Mouse (Mus musculus) neural tube, embryonic 15.5 days (tissue): ENCODE data around the gene R3hdm2. TPM values are rescaled to one million over a fixed set of nuclear protein-coding genes. Genes with fewer than 3 reads are reported as not detected.
A peak's percentile ranks its signal among the peaks of the same experiment; 100 is the strongest.

Experiments used
- ATAC-seq: fragments of 200-750 bp; cut with Nextera tagmentation; 2 replicates; pipeline ENCODE4 v1.8.0; 2017; ENCODE audit warnings: mild to moderate bottlenecking, moderate TSS enrichment, moderate library complexity; ENCODE audit not compliant: low FRiP score
- H3K27ac ChIP-seq: fragments of 300-500 bp; sonication (generic); replicated peaks from 2 replicates; pipeline ENCODE4 v1.5.1; 2015; ENCODE audit warnings: mild to moderate bottlenecking, inconsistent platforms
- H3K27me3 ChIP-seq: fragments of 300-500 bp; sonication (generic); replicated peaks from 2 replicates; pipeline ENCODE4 v1.6.1; 2015; ENCODE audit warnings: inconsistent platforms
- H3K36me3 ChIP-seq: fragments of 300-500 bp; sonication (generic); 2 replicates; pipeline ENCODE4 v1.6.1; 2015; ENCODE audit warnings: inconsistent platforms
- H3K4me1 ChIP-seq: fragments of 300-500 bp; sonication (generic); 2 replicates; pipeline ENCODE4 v1.6.1; 2015; ENCODE audit warnings: inconsistent platforms
- H3K4me2 ChIP-seq: fragments of 300-500 bp; sonication (generic); 2 replicates; pipeline ENCODE4 v1.6.1; 2015; ENCODE audit warnings: inconsistent platforms, mild to moderate bottlenecking, moderate library complexity
- H3K4me3 ChIP-seq: fragments of 300-500 bp; sonication (generic); replicated peaks from 2 replicates; pipeline ENCODE4 v1.5.1; 2015; ENCODE audit warnings: mild to moderate bottlenecking, inconsistent platforms
- H3K9ac ChIP-seq: fragments of 300-500 bp; sonication (generic); replicated peaks from 2 replicates; pipeline ENCODE4 v1.6.1; 2015; ENCODE audit warnings: mild to moderate bottlenecking, inconsistent platforms
- H3K9me3 ChIP-seq: fragments of 300-500 bp; sonication (generic); replicated peaks from 2 replicates; pipeline ENCODE4 v1.6.1; 2016; ENCODE audit warnings: inconsistent platforms
- WGBS: fragments of 180-500 bp; shearing (Covaris S2); methylation state at CpG from one replicate; pipeline ENCODE4 v1.1.7; 2015; ENCODE audit warnings: mixed read lengths; 5-methylcytosine and 5-hydroxymethylcytosine counted together
- polyA plus RNA-seq: library from polyadenylated mRNA; unstranded; fragments of >200 nt; fragmentation: Nextera tagmentation; extraction: Ambion mirVana; gene quantifications from 2 replicates; pipeline ENCODE4 v1.2.1, GENCODE M21; 2015

The R3hdm2 gene
- polyA plus RNA-seq, 1 experiment from 2014 or later = 30.7 TPM

DNA sequence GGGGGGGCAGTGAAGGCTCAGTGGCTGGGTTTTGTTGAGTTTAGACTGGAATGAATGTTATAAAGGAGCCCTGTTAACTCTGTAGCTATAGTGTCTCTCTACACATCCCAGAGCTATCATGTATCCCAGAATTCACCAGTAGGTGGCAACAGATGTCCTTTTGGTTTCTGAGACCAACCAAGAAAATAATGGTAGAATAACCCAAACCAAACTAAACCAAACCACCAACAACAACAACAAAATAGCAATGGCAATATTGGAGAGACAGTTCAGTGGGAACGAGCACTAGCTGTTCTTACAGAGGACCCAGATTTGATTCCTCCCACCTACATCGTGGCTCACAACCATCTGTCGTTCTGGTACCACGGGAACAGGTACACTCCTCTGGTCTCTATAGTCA lies 99.0 kb downstream of the R3hdm2 start:
- ATAC-seq = peak; percentile 38; the same call in 1 of the 2 replicates
- peaks cover 46% of the 10 kb centered on the region for H3K36me3 ChIP-seq
- H3K27ac ChIP-seq = no peak overlapping the region
- WGBS = 95% methylated on average over 4 of the region's 4 CpGs
- H3K9ac ChIP-seq = no peak overlapping the region
- no peak overlapping the region for H3K4me2 ChIP-seq
- no peaks in the 10 kb centered on the region for H3K27me3 ChIP-seq
- H3K4me1 ChIP-seq = no peaks in the 10 kb centered on the region
- H3K4me3 ChIP-seq = no peak overlapping the region
- no peaks in the 10 kb centered on the region for H3K9me3 ChIP-seq

DNA sequence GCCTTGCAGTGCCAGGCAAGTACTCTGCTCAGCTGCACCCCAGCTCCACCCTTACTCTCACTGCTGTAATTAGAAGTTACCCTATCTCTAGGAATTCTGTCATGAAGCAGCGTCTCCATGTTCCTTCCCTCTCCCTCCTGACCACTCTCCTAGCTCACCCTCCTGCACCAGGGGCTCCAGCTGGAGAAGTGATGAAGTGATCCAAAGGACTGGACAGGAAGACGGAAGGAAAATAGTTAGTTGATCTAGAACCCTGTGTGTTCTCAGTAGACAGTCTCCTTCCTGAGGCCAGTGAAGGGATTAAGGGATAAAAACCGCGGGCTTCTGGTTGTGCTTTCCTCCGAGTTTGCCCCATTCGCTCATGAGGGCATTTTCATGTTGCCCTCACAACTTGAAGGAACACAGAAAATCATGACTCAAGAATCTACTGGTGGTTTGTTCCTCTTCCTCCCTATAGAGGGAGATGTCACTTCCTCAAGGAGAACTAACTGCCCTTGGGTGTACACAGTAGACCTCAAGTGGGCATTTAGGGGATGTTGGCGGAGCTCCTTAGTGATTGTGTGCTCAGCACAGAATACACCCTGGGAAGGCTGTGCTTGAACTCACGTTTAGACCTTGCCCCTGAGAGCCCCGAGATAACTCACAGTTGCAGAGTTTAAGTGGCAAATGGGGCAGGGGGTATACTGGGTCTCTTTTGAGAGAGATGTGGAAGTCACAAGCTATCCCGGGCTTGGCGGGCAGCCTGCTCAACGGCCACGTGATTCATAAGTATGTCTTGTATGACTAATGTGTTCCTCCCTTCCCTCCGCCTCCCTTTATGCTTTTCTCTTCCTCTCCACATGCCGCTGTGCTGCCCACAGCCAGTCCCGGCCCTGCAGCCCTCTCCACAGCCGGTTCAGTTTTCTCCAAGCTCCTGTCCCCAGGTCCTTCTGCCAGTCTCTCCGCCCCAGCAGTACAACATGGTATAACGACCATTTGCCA lies 101.0 kb downstream of the R3hdm2 start:
- WGBS = 87% methylated on average over 19 of the region's 19 CpGs
- no peak overlapping the region for H3K27ac ChIP-seq
- no peak overlapping the region for H3K4me3 ChIP-seq
- H3K9me3 ChIP-seq = no peaks in the 10 kb centered on the region
- H3K36me3 ChIP-seq = peaks cover 55% of the 10 kb centered on the region
- H3K9ac ChIP-seq = no peak overlapping the region
- H3K4me2 ChIP-seq = no peak overlapping the region
- no peaks in the 10 kb centered on the region for H3K27me3 ChIP-seq
- ATAC-seq = no peak
- no peaks in the 10 kb centered on the region for H3K4me1 ChIP-seq

DNA sequence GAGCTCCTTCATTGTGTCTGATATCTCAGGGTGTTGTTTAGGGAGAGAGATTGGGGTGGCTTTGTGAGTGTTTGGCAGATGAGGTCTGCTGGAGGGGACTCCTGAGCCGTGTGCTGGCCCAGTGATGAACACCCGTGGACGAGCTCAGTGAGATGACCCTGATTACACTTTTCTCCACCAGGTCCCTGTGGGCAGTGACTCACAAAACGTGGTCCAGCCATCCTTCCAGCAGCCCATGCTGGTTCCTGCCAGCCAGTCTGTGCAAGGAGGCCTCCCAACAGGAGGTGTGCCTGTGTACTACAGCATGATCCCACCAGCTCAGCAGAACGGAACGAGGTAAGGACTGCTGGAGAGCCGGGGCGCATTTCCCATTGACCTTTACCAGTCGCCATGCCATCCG lies 105.1 kb downstream of the R3hdm2 start:
- H3K27ac ChIP-seq = no peak overlapping the region
- H3K4me3 ChIP-seq = no peak overlapping the region
- ATAC-seq = no peak
- H3K4me2 ChIP-seq = no peak overlapping the region
- H3K27me3 ChIP-seq = no peaks in the 10 kb centered on the region
- WGBS = 89% methylated on average over 10 of the region's 10 CpGs
- H3K9me3 ChIP-seq = no peaks in the 10 kb centered on the region
- peaks cover 23% of the 10 kb centered on the region for H3K4me1 ChIP-seq
- peaks cover 66% of the 10 kb centered on the region for H3K36me3 ChIP-seq
- no peak overlapping the region for H3K9ac ChIP-seq

DNA sequence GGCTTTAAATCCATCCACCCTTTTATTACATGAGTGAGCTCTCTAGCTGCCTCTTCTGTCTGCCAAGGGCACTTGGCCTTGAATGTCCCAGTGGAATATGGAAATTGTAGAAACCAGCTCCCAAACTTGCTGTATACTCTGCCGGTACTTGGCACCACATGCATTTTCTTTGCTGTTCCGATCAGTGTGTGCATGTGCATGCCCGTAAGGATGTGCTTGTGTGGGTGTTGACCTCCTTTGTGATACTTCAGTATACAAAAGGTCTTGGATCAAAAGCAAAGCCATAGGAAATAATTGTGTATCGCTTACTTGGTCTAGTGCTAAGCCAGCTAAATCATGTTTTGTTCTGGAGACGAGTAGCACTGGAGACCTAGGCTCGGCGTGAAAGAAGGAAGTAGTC lies 108.7 kb downstream of the R3hdm2 start:
- no peak overlapping the region; the same call in 1 of the 2 replicates for H3K27ac ChIP-seq
- 75% methylated on average over 7 of the region's 7 CpGs for WGBS
- no peak overlapping the region for H3K4me3 ChIP-seq
- ATAC-seq = no peak
- H3K9ac ChIP-seq = 0 out of 2 replicates have a peak overlapping the region, but pooled peaks have one; percentile 7
- no peak overlapping the region for H3K4me2 ChIP-seq
- H3K4me1 ChIP-seq = peaks cover 33% of the 10 kb centered on the region
- H3K27me3 ChIP-seq = no peaks in the 10 kb centered on the region
- peaks cover 66% of the 10 kb centered on the region for H3K36me3 ChIP-seq
- H3K9me3 ChIP-seq = no peaks in the 10 kb centered on the region

DNA sequence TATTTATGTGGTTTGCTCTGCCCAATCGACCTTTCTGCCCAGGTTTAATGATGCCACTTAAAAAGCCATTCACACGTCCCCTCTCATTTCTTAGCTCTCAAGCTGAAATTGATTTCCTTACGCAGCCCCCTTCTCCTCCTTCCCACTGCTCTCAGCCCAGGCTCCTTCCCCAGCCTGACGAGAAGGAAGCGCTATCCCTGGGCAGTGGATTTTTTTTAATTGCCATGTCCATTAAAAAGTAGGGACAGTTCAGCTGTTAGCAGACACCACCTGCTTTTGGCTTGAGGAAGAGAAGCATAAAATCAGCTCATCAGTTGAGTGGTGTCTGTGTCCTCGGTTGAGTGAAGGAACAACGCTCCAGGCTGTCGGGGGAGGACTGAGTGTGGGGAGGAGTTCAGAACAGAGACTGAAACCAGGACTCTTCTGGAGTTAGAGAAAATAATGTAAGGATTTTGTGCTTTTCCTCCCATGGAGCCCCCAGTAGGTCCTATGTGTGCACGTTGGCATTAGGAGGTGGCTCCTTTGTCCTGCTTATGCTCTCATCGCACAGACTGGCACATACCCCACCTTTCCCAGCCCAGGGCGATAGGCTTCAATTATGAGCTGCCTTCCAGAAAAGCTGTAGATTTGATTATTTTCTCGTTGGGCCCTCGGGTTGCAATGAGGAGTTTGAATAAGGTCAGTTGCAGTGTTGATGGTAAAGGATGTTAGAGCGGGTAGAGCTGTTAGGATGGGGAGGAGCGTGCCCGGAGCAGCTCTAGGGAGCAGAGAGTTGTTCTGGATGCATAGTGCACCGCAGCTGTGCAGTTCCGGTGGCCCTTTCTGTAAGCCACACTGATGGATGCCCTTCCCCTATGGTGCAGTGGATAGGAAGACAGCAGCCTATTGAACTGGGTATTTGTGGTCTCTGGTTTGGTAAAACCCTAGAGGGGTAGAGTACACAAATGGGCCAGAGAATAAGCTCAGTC lies 110.3 kb downstream of the R3hdm2 start:
- peak overlapping the region; percentile 69 for H3K27ac ChIP-seq
- 0 out of 2 replicates have a peak overlapping the region, but pooled peaks have one; percentile 10 for H3K9ac ChIP-seq
- peak; percentile 62; the same call in 1 of the 2 replicates for ATAC-seq
- H3K9me3 ChIP-seq = no peaks in the 10 kb centered on the region
- H3K4me1 ChIP-seq = peaks cover 33% of the 10 kb centered on the region
- H3K4me2 ChIP-seq = no peak overlapping the region
- H3K36me3 ChIP-seq = peaks cover 63% of the 10 kb centered on the region
- 55% methylated on average over 18 of the region's 18 CpGs for WGBS
- H3K27me3 ChIP-seq = no peaks in the 10 kb centered on the region
- no peak overlapping the region for H3K4me3 ChIP-seq

DNA sequence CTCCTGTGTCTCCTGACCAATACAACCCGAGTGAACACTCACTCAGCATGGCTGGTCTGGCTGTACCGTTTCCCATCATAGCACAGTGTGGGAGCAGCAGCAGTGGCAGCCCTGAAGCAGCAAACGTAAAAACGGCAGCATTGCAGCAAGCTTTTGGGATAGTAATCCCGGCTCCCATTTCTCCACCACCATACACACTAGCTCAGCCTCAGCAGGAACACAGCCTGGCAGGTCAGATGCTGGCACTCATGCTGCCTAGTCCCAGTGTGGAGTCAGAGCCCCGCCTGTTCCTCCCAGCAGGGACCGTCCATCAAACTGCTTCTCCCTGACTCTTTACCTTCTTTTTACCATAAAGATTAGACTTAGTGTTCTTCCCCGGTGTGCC lies 111.0 kb downstream of the R3hdm2 start:
- WGBS = 50% methylated on average over 8 of the region's 8 CpGs
- Histone ChIP-seq H3K9ac (0 out of 2 replicates have a peak overlapping the region, but pooled peaks have one; percentile 10), H3K4me1 (peaks cover 33% of the 10 kb centered on the region), H3K4me2 (no peak overlapping the region), H3K27me3 (no peaks in the 10 kb centered on the region), H3K9me3 (no peaks in the 10 kb centered on the region), H3K36me3 (peaks cover 65% of the 10 kb centered on the region), H3K27ac (peak overlapping the region; percentile 69), H3K4me3 (no peak overlapping the region)
- 0 out of 2 replicates have a peak, but pooled peaks have one; percentile 23 for ATAC-seq

DNA sequence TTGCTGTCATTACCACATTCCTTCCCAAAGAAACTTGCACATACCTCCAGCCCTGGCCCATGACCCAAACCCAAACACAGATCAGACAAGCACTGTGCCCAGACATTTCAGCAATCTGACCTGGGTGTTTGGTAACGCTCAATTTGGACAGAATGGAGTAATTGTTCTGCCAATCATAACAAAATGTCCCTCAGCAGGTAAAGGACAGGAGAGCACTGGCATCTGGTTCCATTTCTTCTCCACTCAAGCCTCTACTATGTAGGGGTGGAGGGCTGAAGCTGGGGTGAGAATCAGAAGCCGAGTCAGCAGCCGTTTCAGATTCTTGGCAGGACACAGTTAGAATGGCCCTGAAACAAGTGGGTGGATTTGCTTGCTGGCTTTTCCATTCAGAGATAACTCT lies 112.0 kb downstream of the R3hdm2 start:
- Histone ChIP-seq H3K4me2 (no peak overlapping the region), H3K9me3 (no peaks in the 10 kb centered on the region), H3K9ac (no peak overlapping the region), H3K36me3 (peaks cover 67% of the 10 kb centered on the region), H3K4me1 (peaks cover 33% of the 10 kb centered on the region), H3K4me3 (no peak overlapping the region), H3K27me3 (no peaks in the 10 kb centered on the region), H3K27ac (no peak overlapping the region)
- ATAC-seq = no peak
- 86% methylated on average over 3 of the region's 3 CpGs for WGBS

DNA sequence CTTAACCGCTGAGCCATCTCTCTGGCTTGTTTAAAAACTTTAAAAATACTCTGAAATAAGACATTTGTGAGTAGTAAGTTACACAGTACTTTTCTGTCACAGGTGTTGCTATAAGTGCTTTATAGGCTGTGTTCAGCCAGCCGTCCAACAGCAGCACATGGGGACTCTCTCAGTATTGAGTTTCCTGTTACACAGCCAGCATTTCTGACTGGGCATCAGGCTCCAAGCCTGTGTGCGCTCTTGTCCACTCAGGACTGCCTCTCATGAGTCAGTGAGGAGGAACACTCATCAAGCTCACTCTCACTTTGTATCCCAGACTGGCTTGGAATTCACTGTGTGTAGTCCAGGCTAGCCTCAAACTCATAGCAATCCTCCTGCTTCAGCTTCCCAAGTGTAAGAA lies 116.0 kb downstream of the R3hdm2 start:
- Histone ChIP-seq H3K36me3 (peaks cover 81% of the 10 kb centered on the region), H3K27ac (no peak overlapping the region), H3K4me3 (no peak overlapping the region), H3K27me3 (no peaks in the 10 kb centered on the region), H3K9ac (no peak overlapping the region), H3K9me3 (no peaks in the 10 kb centered on the region), H3K4me2 (no peak overlapping the region), H3K4me1 (peaks cover under 1% of the 10 kb centered on the region; the same call in 1 of the 2 replicates)
- ATAC-seq = no peak
- 91% methylated on average over 3 of the region's 3 CpGs for WGBS

DNA sequence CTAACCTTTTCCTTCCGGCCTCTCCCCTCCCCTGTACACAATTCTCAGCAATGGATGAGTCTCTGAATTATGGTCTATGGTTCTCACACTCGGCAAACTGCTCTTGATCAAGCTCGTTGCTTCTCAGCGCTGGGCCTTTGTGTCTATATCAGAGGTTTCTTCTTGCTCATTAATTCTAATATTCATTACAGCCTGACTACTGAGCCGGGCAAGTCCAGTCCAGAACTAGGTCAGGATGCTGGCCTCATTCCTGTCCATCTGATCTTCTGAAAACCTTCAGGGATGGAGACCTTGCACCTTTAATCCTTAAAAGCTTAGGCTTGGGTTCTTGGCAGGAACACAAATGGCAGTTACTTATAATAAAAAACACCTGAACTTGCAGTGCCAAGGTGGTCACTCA lies 119.4 kb downstream of the R3hdm2 start:
- Histone ChIP-seq H3K4me3 (no peak overlapping the region), H3K36me3 (peaks cover 59% of the 10 kb centered on the region), H3K9me3 (no peaks in the 10 kb centered on the region), H3K27ac (no peak overlapping the region), H3K9ac (no peak overlapping the region), H3K27me3 (no peaks in the 10 kb centered on the region), H3K4me2 (no peak overlapping the region), H3K4me1 (no peaks in the 10 kb centered on the region)
- no peak for ATAC-seq
- 65% methylated on average over 5 of the region's 5 CpGs for whole genome bisulfite sequencing

DNA sequence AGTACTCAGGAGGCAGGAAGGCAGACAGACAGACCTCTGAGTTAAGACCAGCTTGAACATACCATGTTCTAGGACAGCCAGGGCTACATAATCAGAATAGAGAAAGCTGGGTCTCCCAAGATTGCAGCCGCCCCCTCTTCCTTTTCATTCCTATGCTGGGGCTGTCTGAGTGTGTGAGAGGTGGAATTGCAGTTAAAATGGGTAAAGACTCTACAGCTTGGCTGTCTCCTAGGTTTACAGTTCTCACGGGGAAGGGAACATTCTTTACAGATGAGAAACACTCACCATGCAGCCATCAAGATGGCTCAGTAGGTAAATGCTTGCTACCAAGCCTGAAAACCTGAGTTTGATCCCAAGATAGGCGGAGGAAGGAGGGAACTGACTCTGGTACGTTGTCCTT lies 119.9 kb downstream of the R3hdm2 start:
- Histone ChIP-seq H3K4me1 (no peaks in the 10 kb centered on the region), H3K4me2 (no peak overlapping the region), H3K4me3 (no peak overlapping the region), H3K36me3 (peaks cover 54% of the 10 kb centered on the region), H3K27me3 (no peaks in the 10 kb centered on the region), H3K27ac (no peak overlapping the region), H3K9ac (no peak overlapping the region), H3K9me3 (no peaks in the 10 kb centered on the region)
- WGBS = 86% methylated on average over 4 of the region's 4 CpGs
- no peak for ATAC-seq
